Mouse (Mus musculus): Measurements from ENCODE around the gene Stoml2.

Stoml2 gene

DNA sequence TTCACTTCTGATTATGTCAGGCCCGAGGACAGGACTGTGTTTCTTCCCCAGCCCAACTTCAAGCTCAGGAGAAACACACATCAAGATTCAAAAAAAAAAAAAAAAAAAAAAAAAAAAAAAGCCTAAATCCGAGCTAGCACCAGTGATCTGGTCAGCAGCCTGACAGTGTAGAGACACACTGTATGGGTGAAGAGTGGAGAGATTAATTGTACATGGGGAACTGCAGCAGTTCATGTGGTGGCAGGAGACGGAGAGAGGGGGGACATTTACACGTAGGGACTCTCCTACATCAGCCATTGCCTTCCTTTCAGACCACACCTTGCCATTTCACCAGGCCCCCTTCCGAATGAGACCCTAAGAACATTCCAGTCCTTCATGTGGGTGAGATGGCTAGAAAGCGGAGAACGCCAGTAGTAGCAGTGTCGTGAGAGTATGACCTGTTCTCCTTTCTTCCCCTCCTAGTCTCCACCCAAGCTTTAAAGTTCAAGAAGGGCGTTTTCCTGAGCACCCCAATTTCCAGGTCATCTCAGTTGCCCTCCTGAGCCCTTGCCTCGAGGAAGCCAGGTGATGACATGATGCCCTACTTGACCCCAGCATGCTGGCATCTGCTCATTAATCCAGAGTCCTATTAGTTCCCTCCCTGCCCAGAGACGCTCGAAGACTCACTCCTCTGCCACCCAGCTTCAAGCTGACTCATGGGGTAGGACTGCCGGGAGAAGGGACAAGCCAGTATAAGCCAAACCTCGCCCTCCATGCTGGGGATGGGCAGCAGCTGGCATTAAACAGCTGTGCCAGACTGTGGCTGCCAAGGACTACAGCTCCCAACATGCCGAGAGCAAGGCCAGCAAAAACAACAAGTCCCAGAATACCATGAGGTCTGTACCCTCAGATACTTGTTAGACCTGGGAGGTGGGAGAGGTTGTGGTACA lies 7.3 kb upstream of the Stoml2 start:
- in situ Hi-C loops (cut with MseI, MboI), result no loop called here

- in situ Hi-C loops (cut with MseI, MboI), result no loop called here
Measured at GRCm38 (mm10) chr4:43037860-43038566, 6.5 kb upstream of the Stoml2 start.

DNA sequence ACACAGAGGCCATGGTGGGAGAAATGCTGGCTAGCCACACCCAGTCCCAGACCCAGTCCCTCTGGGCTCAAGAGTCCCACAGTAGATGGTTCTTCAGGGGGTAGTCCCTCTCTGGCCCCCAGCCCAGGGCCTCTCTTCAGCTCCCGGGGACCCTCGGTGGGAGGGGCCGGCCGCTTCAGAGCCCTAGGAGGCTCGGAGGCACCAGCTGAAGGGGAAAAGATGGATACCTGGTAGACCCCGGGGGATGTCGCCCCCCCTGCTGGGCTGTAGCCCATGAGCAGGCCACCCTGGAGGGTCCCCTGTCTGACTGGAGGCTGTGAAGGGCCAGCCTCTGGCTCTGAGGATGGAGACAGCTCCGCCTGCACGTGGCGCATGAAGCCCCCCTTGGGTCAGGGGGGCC lies 4.8 kb upstream of the Stoml2 start:
- in situ Hi-C loops (cut with MseI, MboI), result no loop called here

DNA sequence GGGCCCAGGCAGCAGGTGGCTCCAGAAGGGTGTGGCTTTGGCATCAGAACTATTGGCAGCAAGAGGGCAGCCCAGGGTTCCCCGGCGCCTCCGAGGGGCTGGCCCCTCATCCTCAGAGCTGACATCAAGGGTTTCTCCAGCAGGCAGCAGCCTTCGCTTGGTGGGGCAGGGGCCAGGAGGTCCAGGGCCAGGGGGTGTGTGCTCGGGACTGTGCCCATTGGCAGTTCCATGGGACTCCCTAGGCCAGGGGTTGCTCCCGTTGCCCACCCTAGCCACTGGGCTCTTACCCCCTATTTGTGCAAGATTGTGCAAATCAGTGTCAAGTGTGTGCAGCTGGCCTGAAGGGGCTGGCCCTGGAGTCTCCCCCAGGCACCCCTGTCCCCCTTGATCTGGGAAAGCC lies 4.3 kb upstream of the Stoml2 start:
- in situ Hi-C loops (cut with MseI, MboI), result no loop called here

- in situ Hi-C loops (cut with MseI, MboI), result no loop called here
Measured at GRCm38 (mm10) chr4:43033481-43033880, 2.0 kb upstream of the Stoml2 start.

DNA sequence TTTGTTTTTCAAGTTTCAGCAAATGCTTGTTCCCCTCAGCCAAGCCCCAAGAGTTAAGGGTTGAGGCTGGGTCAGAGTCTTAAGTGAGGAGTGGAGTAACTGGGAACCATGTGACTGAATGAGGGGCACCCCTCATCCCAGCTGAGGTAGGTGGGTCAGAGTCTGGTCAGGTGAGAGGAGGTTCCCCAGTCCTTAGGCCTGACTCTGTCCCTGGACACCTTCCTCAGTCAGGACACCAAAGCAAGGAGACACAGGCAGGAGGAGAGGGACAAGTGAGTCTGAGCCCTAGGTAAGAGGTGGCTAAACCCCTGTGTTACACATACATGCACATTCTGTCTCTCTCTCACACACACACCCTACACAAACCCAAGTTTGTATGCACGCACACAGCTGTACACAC lies 991 bp upstream of the Stoml2 start:
- in situ Hi-C loops (cut with MseI, MboI), result no loop called here

DNA sequence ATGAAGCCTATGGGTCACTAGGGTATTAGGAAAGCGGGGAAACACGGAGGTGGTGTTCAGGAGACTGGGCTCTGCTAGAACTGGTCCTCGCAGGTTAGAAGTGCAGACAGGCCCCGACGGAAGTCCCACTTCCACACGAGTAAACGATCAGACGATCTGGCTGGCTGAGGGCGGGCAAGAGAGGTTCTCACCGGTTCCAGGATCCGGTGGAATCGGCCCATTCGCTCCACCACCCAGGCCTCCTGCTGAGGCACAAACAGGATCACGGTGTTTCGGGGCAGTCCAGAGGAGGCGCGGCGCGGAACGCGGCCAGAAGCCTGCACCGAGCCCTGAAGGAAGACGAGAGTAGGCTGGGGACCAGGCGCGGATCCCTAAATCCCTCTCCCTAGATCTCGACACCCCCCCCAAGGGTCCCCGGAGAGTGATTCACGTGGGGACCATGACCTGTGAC lies 705 bp downstream of the Stoml2 start:
- in situ Hi-C loops (cut with MseI, MboI), result no loop called here

DNA sequence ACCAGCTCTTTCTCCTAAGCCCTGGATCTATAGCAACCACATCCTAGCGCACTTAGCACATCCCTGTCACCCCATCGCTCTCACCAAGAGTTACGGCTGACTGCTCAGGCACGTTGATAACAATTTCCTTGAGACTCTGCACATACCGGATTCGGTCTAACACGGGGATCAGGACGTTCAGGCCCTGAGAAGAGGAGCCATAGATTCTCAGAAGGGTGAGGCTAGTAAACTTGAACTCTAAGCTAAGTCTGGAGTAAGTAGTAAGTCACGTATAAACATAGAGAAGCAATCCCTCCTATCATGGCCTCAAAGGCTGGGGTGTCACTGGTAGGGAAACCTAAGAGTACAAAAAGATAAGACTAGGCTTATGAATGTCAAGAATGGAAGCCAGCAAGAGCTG lies 1.2 kb downstream of the Stoml2 start:
- in situ Hi-C loops (cut with MseI, MboI), result no loop called here

- in situ Hi-C loops (cut with MseI, MboI), result no loop called here
Measured at GRCm38 (mm10) chr4:43029749-43030148, 1.8 kb downstream of the Stoml2 start.

DNA sequence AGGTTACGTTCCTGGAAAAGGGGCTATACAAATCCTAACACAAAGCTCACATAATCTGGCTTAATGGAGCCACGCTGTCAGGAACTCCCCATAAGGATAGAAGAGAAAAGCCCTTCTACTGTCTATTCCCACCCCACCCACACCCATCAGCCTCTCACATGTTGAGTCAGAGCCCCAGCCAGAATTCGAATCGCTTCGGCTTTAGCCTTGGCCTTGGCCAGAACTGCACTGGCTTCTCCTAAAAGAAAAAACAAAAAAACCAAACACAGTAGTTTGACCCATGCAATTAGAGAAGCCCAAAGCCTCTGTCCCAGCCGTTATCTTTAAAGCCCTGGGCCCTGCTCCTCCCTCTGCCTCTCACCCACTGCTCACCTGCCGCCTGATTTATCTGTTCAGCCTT lies 2.4 kb downstream of the Stoml2 start:
- in situ Hi-C loops (cut with MseI, MboI), result no loop called here

- in situ Hi-C loops (cut with MseI, MboI), result no loop called here
Measured at GRCm38 (mm10) chr4:43025084-43025960, 6.2 kb downstream of the Stoml2 start, which contains the start of gene Pigo. Pigo (minus strand) TSS chr4:43025819.

DNA sequence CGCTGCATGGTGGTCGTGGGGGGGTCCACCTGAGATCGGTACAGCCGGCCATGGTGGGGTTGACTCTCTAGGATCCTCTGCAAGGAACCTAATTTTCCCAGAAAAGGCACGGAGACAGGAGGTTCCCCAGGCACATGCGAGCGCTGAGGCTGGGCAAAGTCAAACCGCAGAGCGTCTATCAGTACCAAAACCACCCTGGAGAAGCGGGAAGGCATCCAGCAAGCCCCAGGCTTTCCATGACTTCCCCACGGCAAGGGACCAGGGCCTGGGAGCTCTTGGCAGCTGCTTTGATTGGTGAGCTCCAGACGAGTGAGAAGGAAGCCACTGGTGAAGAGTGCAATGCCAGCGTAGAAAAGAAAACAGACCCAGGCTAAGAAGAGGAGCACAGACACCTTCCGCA lies 6.8 kb downstream of the Stoml2 start:
- in situ Hi-C loops (cut with MseI, MboI), result no loop called here

DNA sequence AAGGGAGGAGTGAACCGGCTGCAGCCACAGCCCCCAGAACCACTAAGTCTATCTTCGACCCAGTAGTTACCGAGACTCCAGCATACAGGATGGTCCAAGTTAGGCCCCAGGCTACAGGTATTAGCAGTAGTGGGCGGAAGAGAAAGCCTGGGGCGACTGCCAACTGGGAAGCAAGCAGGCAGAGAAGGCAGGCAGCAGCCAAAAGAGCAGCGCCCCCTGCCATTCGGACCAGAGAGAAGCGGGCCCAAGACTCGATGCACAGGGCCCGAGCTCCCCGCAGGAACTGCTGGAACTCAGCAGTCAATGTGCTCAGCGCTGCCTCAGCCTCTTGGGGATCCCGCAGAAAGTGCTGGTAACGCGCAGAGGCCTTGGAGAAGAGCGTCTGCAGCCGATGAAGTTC lies 10.2 kb downstream of the Stoml2 start:
- in situ Hi-C loops (cut with MseI, MboI), result no loop called here

GRCm38 (mm10) chr4:43020876-43021275 lies 10.6 kb downstream of the Stoml2 start:
- in situ Hi-C loops (cut with MseI, MboI), result no loop called here

DNA sequence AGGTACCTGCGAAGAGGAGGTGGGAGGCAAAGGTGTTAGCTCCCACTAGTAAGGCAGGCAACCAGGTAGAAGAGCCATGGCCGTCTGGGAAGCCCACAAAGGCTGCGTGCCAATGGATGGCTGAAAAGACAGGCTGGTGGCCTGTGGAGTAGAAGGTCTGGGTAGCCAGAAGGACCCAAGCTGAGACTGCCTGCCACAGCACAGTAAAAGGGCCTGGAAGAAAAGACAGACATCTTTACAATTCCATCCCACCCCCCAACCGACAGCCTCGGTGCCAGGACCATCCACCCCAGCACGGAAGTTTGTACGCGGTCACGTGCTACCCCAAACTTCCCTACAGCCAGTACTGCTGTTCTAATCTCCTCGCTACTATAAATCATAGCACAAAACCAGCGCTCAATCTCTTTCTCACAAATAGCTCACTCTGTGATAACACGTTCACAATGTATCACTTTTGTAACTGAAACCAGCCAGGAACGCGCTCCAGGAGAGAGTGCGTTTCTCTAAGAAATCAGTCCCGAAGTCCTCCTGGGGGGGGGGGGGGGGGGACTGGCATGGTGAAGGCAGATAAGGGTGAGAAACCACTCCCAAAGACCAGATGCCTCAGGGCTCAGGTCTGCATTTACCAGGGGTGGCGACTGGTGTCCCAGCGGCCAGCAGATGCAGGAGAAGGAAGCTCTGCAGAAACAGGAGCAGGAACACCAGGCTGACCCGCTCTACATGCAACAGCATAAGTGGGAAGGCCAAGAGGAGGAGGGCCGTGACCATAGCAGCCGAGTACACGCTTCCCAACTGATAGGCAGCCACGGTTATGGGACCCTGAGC lies 11.7 kb downstream of the Stoml2 start:
- in situ Hi-C loops (cut with MseI, MboI), result no loop called here

DNA sequence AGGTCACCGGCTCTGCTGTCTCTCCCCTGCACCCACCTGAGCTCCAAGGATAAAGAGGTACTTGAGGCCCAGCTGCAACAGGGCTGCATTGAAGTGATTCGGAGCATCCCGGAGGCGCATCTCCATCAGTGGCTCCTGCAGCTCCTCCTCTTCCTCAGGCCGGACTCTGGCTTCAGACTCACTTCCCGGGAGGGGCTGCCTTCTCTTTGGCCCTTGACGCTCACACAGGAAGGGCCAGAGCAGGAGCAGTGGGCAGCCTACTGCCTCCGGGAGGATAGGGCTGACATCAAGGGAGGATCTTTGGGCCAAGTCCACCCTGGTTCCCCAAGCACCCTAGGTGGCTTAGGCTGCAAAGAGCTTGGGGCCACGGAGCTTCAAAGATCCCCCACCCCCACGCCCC lies 12.3 kb downstream of the Stoml2 start:
- in situ Hi-C loops (cut with MseI, MboI), result no loop called here

- in situ Hi-C loops (cut with MseI, MboI), result no loop called here
Measured at GRCm38 (mm10) chr4:43018156-43018555, 13.4 kb downstream of the Stoml2 start.

DNA sequence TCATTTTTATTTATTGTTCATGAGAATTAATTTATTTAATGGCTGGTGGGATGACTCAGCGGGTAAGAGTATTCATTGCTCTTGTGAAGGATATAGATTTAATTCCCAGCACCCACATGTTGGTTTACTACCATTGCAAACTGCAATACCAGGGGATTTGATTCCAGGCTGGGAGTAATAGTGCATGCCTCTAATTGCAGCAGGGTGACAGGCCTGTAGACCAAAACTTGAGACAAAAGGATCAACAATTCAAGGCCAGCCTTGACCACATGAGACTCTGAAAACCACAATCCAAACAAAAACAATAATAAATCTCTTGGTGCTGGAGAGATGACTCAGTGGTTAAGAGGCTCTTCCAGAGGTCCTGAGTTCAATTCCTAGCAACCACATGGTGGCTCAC lies 19.4 kb downstream of the Stoml2 start:
- in situ Hi-C loops (cut with MseI, MboI), result no loop called here

DNA sequence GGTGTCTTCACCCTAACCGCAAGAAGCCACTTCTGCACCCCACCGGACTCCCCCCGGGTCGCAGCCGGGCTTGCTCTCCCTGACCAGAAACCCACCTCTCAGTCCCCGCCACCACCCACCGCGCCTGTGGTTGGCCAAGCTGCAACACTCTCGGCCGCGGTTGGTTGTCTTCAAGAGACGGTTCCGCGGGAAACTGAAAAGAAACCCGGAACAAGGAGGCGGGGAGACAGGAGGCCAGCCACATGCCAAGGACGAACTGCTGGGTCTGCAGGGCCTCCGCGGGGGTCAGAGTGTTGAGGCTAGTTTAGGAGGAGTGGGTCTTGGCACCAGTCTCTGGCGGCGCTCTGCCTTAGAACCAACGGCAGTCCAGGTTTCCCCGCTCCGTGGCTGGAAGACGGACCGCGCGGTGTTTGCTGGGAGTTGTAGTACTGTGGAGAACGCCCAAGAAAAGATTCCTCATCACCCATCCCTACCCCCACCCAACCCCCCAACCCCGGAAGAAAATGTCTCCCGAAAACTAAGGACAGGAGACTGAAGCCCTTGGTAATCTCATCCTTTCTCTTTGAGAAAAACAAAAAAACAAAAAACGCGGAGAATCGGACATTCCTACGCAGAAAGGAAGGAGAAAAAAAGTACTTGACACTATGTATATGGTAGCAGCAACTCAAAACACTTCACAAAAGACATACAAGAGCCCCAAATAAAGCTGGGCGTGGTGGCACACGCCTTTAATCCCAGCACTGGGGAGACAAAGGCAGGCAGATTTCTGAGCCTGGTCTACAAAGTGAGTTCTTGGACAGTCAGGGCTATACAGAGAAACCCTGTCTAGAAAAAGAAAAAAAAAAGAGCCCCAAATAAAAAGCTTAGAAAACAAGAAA lies 21.1 kb downstream of the Stoml2 start, which contains the start of gene Fancg:
Gene Fancg, minus strand, starts transcription at position 346 of the 878 bp plus-strand sequence.
- in situ Hi-C loops (cut with MseI, MboI), result no loop called here

- in situ Hi-C loops (cut with MseI, MboI), result no loop called here
Measured at GRCm38 (mm10) chr4:43005765-43006164, 25.7 kb downstream of the Stoml2 start.
